Mouse (Mus musculus): ENCODE measurements around the gene Slc9a9.

GRCm38 (mm10) chr9:94840972-94841371 is 171.3 kb downstream of the Slc9a9 start:
- TF ChIP-seq CTCF (IDR thresholded peaks at IDR 0.05; ENCODE audit: extremely low read depth, insufficient read depth, low read length) (no peak), POLR2A (IDR thresholded peaks at IDR 0.05; ENCODE audit: extremely low read depth, insufficient read depth, low read length) (no peak)
